Mouse (Mus musculus) midbrain, embryonic 13.5 days (tissue): ENCODE measurements at regions not wholly inside any gene's neighbourhood (a gene's known extent, or its start where the extent isn't known, plus 50 kb on each side); places are given as distances from the start of the nearest gene placed in this dataset.

Experiments used
- ATAC-seq: fragments of 200-750 bp; cut with Nextera tagmentation; 2 replicates; pipeline ENCODE4 v1.8.0; 2017; ENCODE audit warnings: mild to moderate bottlenecking, moderate TSS enrichment, moderate library complexity
- H3K27ac ChIP-seq: fragments of 300-500 bp; sonication (generic); 2 replicates; pipeline ENCODE4 v1.5.1; 2015; ENCODE audit warnings: inconsistent platforms, mild to moderate bottlenecking, moderate library complexity
- H3K27me3 ChIP-seq: fragments of 300-500 bp; sonication (generic); 2 replicates; pipeline ENCODE4 v1.6.1; 2015; ENCODE audit warnings: mild to moderate bottlenecking, inconsistent platforms
- H3K36me3 ChIP-seq: fragments of 300-500 bp; sonication (generic); 2 replicates; pipeline ENCODE4 v1.6.1; 2015; ENCODE audit warnings: mild to moderate bottlenecking, inconsistent platforms
- H3K4me1 ChIP-seq: fragments of 300-500 bp; sonication (generic); replicated peaks from 2 replicates; pipeline ENCODE4 v1.6.1; 2015; ENCODE audit warnings: inconsistent platforms
- H3K4me2 ChIP-seq: fragments of 300-500 bp; sonication (generic); replicated peaks from 2 replicates; pipeline ENCODE4 v1.6.1; 2015; ENCODE audit warnings: moderate library complexity, mild to moderate bottlenecking, inconsistent platforms
- H3K4me3 ChIP-seq: fragments of 300-500 bp; sonication (generic); replicated peaks from 2 replicates; pipeline ENCODE4 v1.5.1; 2015; ENCODE audit warnings: mild to moderate bottlenecking, inconsistent platforms
- H3K9ac ChIP-seq: fragments of 300-500 bp; sonication (generic); replicated peaks from 2 replicates; pipeline ENCODE4 v1.6.1; 2015; ENCODE audit warnings: mild to moderate bottlenecking, inconsistent platforms
- H3K9me3 ChIP-seq: fragments of 300-500 bp; sonication (generic); 2 replicates; pipeline ENCODE4 v1.6.1; 2016; ENCODE audit warnings: mild to moderate bottlenecking, inconsistent platforms
- WGBS: fragments of 180-500 bp; shearing (Covaris S2); methylation state at CpG from one replicate; pipeline ENCODE4 v1.1.7; 2015; 5-methylcytosine and 5-hydroxymethylcytosine counted together

DNA sequence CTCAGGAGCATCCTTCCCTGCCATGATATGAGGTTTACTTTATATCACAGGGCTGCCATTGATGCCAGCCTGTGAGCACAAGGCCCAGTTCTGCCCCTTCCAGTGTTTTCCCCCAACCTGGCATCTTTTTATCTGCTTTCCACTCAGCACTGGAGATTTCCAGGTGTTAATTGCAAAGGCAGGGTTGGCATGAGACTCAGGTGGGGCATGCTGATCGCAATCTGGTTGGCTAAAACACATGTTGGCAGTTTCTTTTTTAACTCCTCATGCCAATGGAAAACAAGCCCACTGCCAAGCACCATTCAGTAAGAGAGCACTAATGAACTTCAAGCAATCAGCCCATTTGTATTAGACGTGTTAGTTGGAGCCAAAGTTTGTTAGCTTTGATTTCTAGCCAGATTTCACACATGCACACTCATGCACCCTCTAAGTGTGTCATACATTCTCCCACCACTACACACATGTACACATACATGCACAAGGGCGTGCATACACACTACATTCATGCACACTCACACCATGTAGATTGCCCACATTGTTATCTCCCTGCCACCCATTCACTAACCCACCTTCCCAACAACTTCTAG lies 192.5 kb upstream of the Gmds start:
- Histone ChIP-seq H3K9ac (no peak overlapping the region), H3K9me3 (no peaks in the 10 kb centered on the region), H3K27ac (no peak overlapping the region), H3K4me2 (no peak overlapping the region), H3K36me3 (no peaks in the 10 kb centered on the region), H3K4me1 (no peaks in the 10 kb centered on the region), H3K27me3 (no peaks in the 10 kb centered on the region), H3K4me3 (no peak overlapping the region)
- 82% methylated on average over 3 of the region's 3 CpGs for WGBS
- no peak for ATAC-seq

DNA sequence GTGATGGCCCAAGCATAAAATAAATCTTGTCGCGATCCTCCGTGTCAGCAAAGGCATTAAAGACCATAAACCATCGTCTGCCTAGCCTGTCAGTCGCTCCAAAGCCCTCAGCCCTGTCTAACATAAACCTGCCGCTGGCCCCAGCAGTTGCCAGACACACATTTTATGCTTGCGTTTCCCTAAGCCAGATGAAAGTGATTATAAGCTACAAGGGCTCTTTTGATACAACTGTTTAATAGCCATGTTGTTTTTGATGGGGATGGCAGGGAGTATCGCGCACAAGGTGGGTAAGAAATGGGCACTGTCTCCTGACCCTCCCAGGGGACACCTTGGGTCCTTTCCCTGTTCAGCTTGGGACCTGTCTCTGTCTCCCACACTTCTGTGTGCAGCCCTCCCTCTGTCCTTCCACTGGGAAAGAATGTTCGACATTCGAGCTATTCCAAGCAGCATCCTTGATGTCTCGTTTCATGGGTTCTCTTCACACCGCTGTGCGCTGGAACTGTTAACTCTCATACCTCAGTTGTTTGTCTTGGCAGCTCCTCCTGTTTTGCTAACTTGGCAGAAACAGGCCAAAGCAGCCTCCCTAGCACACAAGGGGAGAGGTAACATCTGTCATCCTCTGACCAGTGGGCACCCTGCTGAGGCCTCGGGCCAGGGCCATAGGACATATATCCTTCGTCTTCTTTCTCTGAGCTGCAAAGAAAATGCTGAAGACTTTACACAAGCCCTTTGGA lies 180.2 kb upstream of the Gmds start:
- WGBS: 80% methylated on average over 16 of the region's 16 CpGs
- Histone ChIP-seq H3K36me3 (no peaks in the 10 kb centered on the region), H3K4me2 (no peak overlapping the region), H3K27ac (no peak overlapping the region), H3K4me3 (no peak overlapping the region), H3K27me3 (no peaks in the 10 kb centered on the region), H3K9me3 (no peaks in the 10 kb centered on the region), H3K4me1 (no peaks in the 10 kb centered on the region), H3K9ac (no peak overlapping the region)
- no peak for ATAC-seq

DNA sequence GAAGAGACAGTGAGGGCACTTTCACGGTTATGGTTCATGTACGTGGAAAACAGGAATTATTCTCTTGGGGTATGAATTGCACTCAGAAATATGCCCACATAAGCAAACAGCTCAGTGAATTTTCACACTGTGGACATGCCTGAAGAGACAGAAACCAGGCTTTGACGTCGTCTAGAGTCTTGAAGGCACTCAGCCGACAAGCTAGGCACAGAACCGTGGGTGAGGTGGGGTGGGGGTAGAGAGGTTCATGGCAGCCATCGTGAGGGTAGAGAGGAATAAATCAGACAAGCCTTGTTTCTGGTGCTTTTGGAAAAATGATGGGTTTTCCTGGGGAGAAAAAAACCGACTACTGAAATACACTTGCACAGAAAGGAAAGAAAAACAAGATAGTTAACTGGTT lies 179.0 kb upstream of the Gmds start:
- no peak overlapping the region for H3K4me2 ChIP-seq
- no peak for ATAC-seq
- H3K36me3 ChIP-seq: no peaks in the 10 kb centered on the region
- 85% methylated on average over 8 of the region's 8 CpGs for WGBS
- H3K27me3 ChIP-seq: no peaks in the 10 kb centered on the region
- no peaks in the 10 kb centered on the region for H3K9me3 ChIP-seq
- H3K4me1 ChIP-seq: no peaks in the 10 kb centered on the region
- H3K27ac ChIP-seq: no peak overlapping the region
- H3K4me3 ChIP-seq: no peak overlapping the region
- H3K9ac ChIP-seq: no peak overlapping the region

DNA sequence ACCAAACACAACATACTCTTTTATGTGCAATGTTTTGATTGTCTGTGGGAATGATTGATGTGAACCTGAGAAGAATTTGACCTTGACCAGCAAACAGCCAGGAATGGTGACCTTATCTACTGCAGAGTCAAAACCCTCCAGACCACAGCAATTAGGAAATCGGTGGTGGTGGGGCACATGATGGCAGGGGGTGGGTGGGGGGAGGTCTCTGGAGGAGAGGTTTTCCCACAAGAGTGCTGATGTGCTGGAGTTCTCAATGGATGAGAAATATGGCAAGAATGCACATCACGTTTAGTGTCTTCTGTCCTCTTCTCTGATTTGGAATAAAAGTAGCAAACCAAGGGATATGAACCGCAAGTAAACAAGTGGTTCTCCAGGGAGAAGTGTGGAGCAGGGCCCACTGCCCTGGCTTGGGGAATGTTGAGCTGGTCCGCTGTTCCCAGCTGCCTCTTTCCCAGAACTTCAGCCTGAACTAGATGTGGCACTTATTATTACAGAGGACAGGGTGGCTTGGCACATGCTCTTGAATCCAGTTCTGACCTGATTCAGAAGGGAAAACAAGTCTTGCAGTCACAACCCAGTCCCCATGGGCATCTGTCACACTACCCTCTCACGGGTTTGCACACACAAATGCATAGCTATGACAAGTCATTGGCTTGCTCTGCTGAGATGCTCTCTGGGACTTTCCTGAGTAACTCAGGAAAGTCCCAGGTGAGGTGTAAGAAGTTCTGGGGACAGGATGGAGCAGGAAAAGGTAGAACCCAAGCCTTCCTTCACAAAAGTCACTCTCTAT lies 170.9 kb upstream of the Gmds start:
- Histone ChIP-seq H3K4me3 (no peak overlapping the region), H3K36me3 (no peaks in the 10 kb centered on the region), H3K27ac (no peak overlapping the region), H3K4me1 (no peaks in the 10 kb centered on the region), H3K9me3 (no peaks in the 10 kb centered on the region), H3K9ac (no peak overlapping the region), H3K27me3 (no peaks in the 10 kb centered on the region), H3K4me2 (no peak overlapping the region)
- 85% methylated on average over 5 of the region's 5 CpGs for WGBS
- ATAC-seq: no peak

DNA sequence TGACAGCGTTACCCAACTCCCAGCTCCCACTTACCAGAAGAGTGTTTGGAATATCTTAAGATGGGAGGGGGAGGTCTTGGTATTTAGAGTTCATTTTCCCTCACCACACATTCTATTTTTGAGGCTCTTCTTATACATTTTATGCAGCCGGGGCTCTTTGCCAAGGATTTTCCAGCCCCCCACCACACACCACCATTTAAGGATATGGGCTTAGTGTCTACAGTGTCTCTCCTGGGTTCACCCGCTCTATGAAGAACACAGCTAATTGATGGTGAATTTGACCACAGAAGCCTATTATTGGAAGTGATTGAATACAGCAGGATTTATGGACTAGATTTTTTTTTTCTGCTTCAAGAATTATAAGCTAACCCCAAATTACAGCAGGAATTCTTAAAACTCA lies 169.9 kb upstream of the Gmds start:
- Histone ChIP-seq H3K27me3 (no peaks in the 10 kb centered on the region), H3K4me2 (no peak overlapping the region), H3K9me3 (no peaks in the 10 kb centered on the region), H3K27ac (no peak overlapping the region), H3K4me3 (no peak overlapping the region), H3K36me3 (no peaks in the 10 kb centered on the region), H3K9ac (no peak overlapping the region), H3K4me1 (no peaks in the 10 kb centered on the region)
- no peak for ATAC-seq
- 94% methylated on average over 3 of the region's 3 CpGs for WGBS

DNA sequence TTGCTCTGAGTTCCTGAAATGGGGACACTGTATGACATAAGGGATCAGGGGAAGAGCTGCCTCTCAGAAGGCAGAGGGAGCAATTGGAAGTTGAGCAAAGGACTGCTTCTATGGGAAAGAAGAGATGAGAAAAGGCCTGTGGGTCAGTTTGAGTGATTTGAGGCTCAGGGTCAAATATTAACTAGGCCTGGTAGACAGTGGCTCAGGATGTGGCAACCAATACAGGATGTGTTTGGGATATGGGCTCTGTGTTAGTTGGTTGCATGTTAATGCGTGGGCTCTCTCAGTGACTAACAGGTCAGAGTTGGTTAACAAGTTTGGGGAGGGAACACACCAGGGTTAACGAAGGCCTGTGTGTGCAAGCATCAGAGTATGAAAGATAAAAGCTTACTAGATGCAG lies 169.3 kb upstream of the Gmds start:
- Histone ChIP-seq H3K4me2 (no peak overlapping the region), H3K4me1 (no peaks in the 10 kb centered on the region), H3K9me3 (no peaks in the 10 kb centered on the region), H3K36me3 (no peaks in the 10 kb centered on the region), H3K27me3 (no peaks in the 10 kb centered on the region), H3K9ac (no peak overlapping the region), H3K4me3 (no peak overlapping the region), H3K27ac (no peak overlapping the region)
- WGBS: 86% methylated on average over 2 of the region's 2 CpGs
- no peak for ATAC-seq

DNA sequence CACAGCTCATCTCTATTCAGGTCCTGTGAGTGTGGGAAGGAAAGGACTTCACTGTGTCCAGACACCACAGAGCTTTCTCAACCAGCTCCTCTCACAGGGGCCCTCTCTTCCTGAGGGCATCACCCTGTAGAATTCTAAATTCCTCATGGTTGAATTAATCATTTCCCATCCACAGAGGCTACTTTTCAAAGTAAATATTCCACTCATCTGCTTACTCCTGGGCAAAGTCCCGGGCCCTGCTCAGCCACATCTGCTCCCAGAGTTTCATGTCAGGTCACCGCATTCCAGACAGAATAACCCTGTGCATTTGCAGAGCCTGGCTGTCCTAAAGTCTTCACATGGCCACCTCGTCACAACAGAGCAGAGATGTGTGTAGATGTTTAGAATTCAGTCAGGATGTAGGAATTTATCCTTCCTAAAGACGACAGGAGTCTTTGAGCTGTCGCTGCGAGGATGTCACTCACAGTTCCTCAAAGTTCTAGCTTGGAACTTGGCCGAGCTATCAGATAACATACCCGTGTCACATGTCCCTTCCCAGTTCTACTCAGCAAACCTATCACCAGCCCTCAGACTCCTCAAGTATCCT lies 159.8 kb upstream of the Gmds start:
- H3K9me3 ChIP-seq: no peaks in the 10 kb centered on the region
- H3K4me2 ChIP-seq: no peak overlapping the region
- 81% methylated on average over 8 of the region's 8 CpGs for WGBS
- no peaks in the 10 kb centered on the region for H3K27me3 ChIP-seq
- H3K4me1 ChIP-seq: no peaks in the 10 kb centered on the region
- no peak overlapping the region for H3K9ac ChIP-seq
- H3K36me3 ChIP-seq: no peaks in the 10 kb centered on the region
- ATAC-seq: no peak
- no peak overlapping the region for H3K4me3 ChIP-seq
- H3K27ac ChIP-seq: no peak overlapping the region

DNA sequence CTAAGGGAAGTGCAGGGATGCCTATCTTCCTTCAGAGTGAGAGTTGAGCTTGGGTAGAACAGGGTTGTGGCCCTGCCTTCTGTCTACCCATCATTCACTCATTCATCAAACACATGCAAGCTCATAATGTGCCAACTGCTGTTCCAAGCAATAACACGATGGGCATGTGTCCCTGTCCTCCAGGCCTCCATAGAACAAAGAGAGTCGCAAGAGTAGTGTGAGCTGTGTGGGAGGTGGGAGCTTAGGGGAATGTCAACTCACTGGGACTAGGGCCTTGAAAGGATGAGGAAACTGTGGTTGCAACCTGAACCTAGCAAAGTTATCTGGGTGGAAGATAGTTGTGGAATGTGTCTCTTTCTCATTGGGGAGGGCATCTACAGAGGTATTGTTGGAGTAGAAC lies 157.7 kb upstream of the Gmds start:
- 91% methylated on average over 2 of the region's 2 CpGs for WGBS
- no peaks in the 10 kb centered on the region for H3K36me3 ChIP-seq

DNA sequence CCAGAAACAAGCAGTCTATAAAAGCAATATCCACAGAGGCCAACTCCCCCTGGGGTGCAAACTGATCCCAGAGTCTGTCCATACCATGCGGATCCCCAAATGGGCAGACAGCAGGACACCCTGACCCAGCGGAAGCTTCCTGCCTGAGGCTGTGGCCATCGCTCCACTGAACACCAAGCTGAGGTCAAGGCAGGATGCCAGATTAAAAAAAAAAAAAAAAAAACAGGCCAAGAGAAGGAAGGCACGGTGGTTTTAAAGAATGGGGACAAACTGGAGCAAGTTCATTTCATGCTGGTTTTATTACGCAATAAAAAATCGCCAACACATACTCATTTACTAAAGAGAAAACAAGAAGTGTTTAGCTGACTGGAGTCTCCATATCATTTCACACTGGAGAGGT lies 156.5 kb upstream of the Gmds start:
- WGBS: 71% methylated on average over 6 of the region's 6 CpGs
- no peak overlapping the region for H3K9ac ChIP-seq
- no peaks in the 10 kb centered on the region for H3K27me3 ChIP-seq
- H3K4me2 ChIP-seq: no peak overlapping the region
- no peak for ATAC-seq
- H3K4me1 ChIP-seq: no peaks in the 10 kb centered on the region
- no peaks in the 10 kb centered on the region for H3K36me3 ChIP-seq
- no peak overlapping the region for H3K27ac ChIP-seq
- H3K9me3 ChIP-seq: no peaks in the 10 kb centered on the region
- no peak overlapping the region for H3K4me3 ChIP-seq

More for the DNA sequence above, 157.7 kb upstream of the Gmds start:
- Histone ChIP-seq H3K9me3 (no peaks in the 10 kb centered on the region), H3K4me1 (no peaks in the 10 kb centered on the region), H3K27me3 (no peaks in the 10 kb centered on the region), H3K4me2 (no peak overlapping the region), H3K27ac (no peak overlapping the region), H3K9ac (no peak overlapping the region), H3K4me3 (no peak overlapping the region)
- ATAC-seq: no peak

DNA sequence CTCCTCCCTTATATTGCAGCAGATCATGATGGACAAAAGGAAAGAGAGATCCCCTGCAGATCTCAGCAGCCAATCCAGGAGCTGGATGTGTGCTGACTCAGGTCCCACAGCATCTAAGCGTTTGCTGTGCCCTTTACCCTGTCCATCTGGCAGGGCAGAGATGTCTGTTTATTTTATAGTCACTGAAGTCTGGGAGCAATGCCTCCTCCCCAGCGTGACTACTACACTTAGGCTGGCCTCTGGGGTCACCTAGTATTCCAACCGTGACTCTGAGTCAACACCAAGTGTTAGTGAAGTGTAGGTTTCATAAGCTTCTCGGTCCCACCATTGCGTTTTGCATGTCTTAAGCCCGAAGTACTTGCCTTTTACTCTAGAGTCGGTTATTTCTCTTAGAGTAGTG lies 155.3 kb upstream of the Gmds start:
- Histone ChIP-seq H3K9me3 (no peaks in the 10 kb centered on the region), H3K4me2 (no peak overlapping the region), H3K4me1 (no peaks in the 10 kb centered on the region), H3K4me3 (no peak overlapping the region), H3K27ac (no peak overlapping the region), H3K27me3 (no peaks in the 10 kb centered on the region), H3K36me3 (no peaks in the 10 kb centered on the region), H3K9ac (no peak overlapping the region)
- 78% methylated on average over 7 of the region's 7 CpGs for WGBS
- no peak for ATAC-seq

DNA sequence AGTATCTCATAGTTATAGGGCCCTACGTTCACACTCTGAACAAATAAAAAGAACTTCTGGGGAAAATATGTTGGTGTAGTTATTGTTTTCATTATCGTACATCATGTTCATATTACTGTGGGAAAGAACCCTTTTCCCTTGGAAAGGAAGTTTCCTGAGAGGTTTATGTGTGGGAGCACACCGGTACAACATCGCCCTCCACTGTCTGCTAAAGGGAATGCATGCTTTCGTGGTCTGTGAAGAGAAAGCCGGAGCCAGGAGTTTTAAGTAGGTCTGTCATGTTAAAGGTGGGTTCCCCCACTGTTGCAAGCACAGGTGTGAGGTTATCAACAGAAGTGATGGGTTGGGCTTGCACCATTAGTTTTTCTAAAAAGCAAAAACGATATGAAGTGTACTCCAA lies 154.8 kb upstream of the Gmds start:
- no peaks in the 10 kb centered on the region for H3K27me3 ChIP-seq
- no peak overlapping the region for H3K4me2 ChIP-seq
- H3K9me3 ChIP-seq: no peaks in the 10 kb centered on the region
- no peak overlapping the region for H3K27ac ChIP-seq
- H3K4me1 ChIP-seq: no peaks in the 10 kb centered on the region
- H3K36me3 ChIP-seq: no peaks in the 10 kb centered on the region
- ATAC-seq: no peak
- H3K9ac ChIP-seq: no peak overlapping the region
- no peak overlapping the region for H3K4me3 ChIP-seq
- 33% methylated on average over 7 of the region's 7 CpGs for WGBS

DNA sequence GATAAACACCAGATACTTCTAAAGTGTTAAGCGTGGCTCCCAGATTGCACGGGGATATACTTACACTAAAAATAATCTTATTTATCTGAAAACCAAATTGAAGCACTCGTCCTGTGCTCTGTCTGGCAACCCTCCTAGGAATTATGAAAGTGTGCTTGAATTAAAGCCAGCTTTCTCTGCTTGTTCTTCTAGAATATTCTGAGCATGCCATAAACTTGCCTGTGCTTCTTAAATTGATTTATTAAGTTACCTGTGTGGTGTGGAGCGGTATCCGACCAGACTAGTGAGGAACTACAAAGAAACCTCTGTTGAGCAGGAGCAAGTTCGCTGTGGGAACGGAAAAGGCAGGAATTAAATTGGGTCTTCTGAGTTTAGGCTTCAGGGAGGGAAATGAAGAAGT lies 154.0 kb upstream of the Gmds start:
- 88% methylated on average over 7 of the region's 7 CpGs for WGBS
- Histone ChIP-seq H3K27ac (no peak overlapping the region), H3K4me2 (no peak overlapping the region), H3K9me3 (no peaks in the 10 kb centered on the region), H3K27me3 (no peaks in the 10 kb centered on the region), H3K36me3 (no peaks in the 10 kb centered on the region), H3K9ac (no peak overlapping the region), H3K4me3 (no peak overlapping the region), H3K4me1 (no peaks in the 10 kb centered on the region)
- ATAC-seq: no peak
